Mouse (Mus musculus) ES-E14 (cell line): Measurements from ENCODE around the gene 4930442H23Rik.

ENCODE experiments used
- CHD2 ChIP-seq: IDR thresholded peaks from 2 replicates; pipeline ENCODE4 v1.6.1; 2014; ENCODE audit warnings: mild to moderate bottlenecking, low read depth, low read length, inconsistent platforms
- MAFK ChIP-seq: IDR thresholded peaks from 2 replicates; pipeline ENCODE4 v1.6.1; 2014; ENCODE audit warnings: mild to moderate bottlenecking, low read depth, low read length, inconsistent platforms; ENCODE audit not compliant: insufficient read depth
- ZC3H11A ChIP-seq: IDR thresholded peaks from 2 replicates; pipeline ENCODE4 v1.6.1; 2012; ENCODE audit warnings: low read depth, mild to moderate bottlenecking, inconsistent platforms, low read length, borderline replicate concordance
- ZNF384 ChIP-seq: IDR thresholded peaks from 2 replicates; pipeline ENCODE4 v1.6.1; 2012; ENCODE audit warnings: low read depth, low read length, inconsistent platforms

DNA sequence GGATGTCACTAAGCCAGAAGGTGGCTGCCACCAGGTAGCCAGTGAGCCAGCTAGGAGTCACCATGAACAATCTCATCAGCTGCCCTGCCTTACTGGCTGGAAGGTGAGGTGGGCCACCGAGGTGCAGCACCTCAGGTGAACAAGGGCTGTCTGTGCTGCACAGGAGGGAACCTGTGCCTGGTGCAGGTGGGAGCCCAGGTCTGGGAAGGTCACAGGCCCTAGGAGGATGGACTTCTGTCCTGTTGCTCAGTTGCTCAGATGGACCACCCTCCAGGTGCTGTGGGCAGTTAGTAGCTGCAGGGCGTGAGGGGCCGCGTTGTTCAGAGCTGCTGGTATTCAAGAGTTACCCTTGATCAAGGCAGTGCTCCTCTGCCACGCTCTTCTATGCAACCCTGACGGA, 33.2 kb upstream of the 4930442H23Rik start:
- TF ChIP-seq CHD2 (no peak), ZC3H11A (no peak), MAFK (no peak), ZNF384 (no peak)
